Mouse (Mus musculus): ENCODE data around the gene Olfr1261.

The Olfr1261 gene

DNA sequence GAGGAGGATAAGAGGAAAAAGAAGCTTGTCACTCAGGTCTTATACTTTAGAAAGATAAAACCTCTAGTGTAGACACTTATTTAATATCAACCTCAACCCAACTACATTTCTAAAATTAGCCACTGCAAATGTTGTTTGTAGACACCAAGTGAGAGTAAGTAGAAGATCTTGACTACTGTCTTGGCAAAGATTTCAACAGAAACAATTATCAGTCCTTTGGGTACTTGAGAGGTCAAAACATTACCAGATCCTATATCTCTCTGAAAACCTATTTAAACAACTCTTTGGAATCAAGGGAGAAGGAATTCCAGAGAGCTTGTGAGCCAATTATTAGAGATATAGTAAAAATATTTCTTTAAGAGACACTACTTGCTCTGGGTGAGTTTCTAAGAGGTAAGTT is at the start of gene Olfr1261:
TSS of gene Olfr1261 (plus strand) at position 301 of the 400 bp plus-strand sequence.
- no peak for DNase-seq

- no peak for DNase-seq
Observed at GRCm38 (mm10) chr2:89948564-89948963, 42.5 kb upstream of the Olfr1261 start, which contains the start of gene Olfr1259. Olfr1259 (minus strand) TSS chr2:89948664.

DNA sequence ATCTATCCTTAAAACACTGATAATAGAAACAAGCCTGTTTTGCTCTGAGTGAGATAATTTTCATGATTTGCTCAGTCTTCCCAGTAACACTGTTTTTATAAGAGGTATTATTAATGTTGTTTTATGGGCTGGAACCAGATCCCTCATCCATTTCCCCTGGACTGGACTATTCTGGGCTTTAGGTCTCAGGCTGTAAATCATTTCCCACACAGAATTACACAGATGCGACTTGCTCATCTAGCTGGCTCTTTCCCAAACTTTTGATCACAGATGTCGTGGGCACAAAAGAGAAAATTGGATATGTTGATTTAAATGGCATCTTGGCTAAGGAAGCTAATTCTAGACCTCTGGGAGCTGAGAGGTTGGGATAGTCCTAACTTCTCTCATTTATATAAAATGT is 16.8 kb upstream of the Olfr1261 start, which contains the start of gene Olfr1260:
TSS of gene Olfr1260 (plus strand) at position 157 of the 400 bp plus-strand sequence.
- DNase-seq, result no peak

DNA sequence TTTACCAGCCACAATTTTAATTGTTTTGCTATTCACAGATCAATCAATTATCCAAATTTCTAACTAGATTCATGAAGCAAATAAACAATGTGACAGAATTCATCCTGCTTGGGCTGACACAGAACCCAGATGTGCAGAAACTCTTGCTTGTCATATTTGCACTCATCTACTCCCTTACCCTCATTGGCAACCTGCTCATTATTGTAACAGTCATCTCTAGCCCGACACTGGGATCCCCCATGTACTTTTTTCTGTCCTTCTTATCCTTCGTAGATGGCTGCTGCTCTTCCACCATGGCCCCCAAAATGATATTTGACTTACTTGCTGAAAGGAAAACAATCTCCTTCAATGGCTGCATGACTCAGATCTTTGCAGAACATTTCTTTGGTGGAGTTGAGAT is 13.3 kb upstream of the Olfr1261 start:
- no peak for DNase-seq

DNA sequence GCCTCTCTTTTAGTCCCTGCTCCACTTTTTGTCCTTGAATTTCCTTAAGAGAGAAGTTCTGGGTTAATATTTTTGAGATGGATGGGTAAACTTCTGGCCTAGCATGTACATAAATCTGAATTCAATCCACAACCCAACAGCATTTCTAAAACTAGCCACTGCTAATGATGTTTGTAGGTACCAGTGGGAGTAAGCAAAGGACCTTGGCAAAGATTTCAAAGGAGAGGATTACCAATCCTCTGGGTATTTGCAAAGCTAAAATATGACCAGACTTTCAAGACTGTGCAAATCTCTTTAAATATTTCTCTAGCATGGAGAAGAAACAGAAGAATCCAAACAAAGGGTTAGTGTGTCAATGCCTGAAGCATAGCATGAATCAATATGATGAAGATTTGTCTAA is 8.8 kb downstream of the Olfr1261 start, which contains the start of gene Olfr1262:
TSS of gene Olfr1262 (plus strand) at position 301 of the 400 bp plus-strand sequence.
- no peak for DNase-seq

- DNase-seq, result no peak
Observed at GRCm38 (mm10) chr2:90011831-90012230, 20.8 kb downstream of the Olfr1261 start, which contains the start of gene Olfr1263. Olfr1263 (plus strand) TSS chr2:90012131.

- DNase-seq, result no peak
Observed at GRCm38 (mm10) chr2:90025477-90025876, 34.5 kb downstream of the Olfr1261 start, which contains the start of gene Olfr1264. Olfr1264 (minus strand) TSS chr2:90025577.

DNA sequence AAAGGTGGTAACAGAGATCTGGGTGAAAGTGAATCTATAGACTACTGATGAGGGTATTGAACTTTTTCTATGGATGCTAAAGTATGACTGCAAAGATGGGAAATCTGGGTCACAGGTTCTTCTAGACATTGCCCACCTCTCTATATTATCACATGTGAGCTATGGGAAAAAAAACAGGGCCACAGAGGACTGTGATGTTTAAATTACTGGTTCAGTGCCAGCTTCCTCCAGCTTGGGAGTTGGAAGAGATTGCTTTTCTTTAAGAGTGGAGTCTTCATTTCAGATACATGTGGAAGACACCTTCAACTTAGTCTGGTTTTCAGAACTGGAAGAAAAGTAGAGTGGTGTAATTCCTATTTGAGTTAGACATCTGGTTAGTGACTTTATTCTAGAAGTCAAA is 44.0 kb downstream of the Olfr1261 start, which contains the start of gene Olfr1265:
TSS of gene Olfr1265 (plus strand) at position 301 of the 400 bp plus-strand sequence.
- no peak for DNase-seq

Measured in lung, postnatal 14 days (tissue).